Mouse (Mus musculus): ENCODE measurements around the gene Atf6b.

The Atf6b gene

GRCm38 (mm10) chr17:34627093-34627942, 19.6 kb upstream of the Atf6b start:
- DNase-seq = peak; percentile 81

- DNase-seq = peak; percentile 75
Measured at GRCm38 (mm10) chr17:34627943-34628643, 18.9 kb upstream of the Atf6b start, which contains the start of gene Ppt2. TSS of gene Ppt2 (minus strand) at chr17:34628510.

DNA sequence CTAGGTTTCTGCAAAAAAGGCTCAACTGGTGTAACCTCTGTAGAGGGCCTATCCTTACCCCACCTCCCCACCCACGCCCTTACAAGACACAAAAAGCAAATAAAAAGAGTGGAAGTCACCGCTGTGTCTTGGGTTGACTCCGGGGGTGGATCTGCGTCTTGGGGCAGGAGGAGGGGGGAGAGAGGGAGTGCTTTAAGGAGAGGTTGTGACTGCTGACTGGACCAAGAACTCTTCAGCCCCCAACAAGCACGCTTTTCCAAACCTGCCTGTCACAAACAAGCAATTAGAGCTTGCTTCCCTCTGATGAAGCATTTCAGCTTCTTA, 18.3 kb upstream of the Atf6b start:
- peak; percentile 57 for DNase-seq

- DNase-seq = peak; percentile 65
Measured at GRCm38 (mm10) chr17:34629221-34629751, 17.7 kb upstream of the Atf6b start, which contains the start of gene Prrt1. TSS of gene Prrt1 (plus strand) at chr17:34629533.

GRCm38 (mm10) chr17:34629796-34630603, 16.9 kb upstream of the Atf6b start:
- peak; percentile 83 for DNase-seq

DNA sequence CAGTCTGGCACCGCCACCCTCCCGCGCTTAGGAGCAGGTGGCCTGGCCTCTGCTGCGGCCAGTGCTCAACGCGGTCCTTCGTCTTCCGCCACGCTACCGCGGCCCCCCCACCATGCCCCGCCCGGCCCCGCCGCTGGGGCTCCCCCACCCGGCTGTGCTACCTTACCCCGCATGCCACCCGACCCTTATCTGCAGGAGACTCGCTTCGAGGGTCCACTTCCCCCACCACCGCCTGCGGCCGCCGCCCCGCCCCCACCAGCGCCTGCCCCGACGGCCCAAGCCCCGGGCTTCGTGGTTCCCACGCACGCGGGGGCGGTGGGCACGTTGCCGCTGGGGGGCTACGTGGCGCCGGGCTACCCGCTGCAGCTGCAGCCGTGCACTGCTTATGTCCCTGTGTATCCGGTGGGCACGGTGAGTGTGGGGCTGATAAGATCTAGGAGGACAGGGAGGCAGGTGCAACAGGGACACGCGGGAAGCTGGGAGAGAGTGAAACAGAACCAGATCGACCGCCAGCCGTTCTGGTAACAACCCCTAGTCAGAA, 16.1 kb upstream of the Atf6b start:
- DNase-seq = peak; percentile 77

GRCm38 (mm10) chr17:34631647-34632046, 15.3 kb upstream of the Atf6b start:
- DNase-seq = peak; percentile 38

DNA sequence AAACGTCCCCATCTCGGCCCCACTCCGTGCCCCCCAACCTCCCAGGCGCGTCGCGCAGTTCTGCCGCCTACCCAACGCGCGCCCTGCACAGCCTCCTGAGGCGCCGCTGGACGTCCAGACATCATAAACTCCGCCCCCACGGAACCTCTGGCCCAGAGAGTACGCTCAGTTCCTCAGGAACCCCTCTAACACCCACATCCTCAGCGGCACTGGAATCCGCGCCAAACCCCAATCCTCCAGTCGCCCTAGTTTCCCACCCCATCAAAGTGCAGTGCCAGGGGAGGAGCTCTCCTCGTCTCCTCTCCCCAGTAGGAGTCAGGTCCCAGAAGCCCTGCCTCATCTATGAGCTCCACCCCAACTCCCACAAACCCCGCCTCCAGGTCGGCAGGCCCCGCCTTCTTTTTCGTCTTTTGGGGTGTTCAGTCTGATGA, 14.7 kb upstream of the Atf6b start:
- peak; percentile 89 for DNase-seq

GRCm38 (mm10) chr17:34635671-34636070, 11.3 kb upstream of the Atf6b start:
- DNase-seq = no peak

DNA sequence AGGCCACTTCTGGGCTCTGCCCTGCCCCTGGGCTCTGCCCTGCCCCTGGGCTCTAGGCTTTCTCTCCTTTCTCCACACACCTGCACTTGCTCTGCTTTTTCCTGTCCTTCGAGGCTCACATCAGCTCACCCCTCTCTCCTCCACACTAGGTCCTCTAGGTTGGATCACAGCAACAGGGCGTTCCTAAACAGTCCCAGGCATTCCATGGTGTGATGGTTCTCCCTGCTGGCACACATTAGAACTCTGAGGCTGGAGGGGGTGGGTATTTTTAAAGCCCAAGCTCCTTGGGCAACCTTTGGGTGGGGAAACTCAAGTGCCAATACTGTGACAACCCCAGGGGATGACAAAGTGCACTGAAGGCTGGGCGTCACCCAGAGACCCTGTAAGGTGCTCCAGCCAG, 9.5 kb upstream of the Atf6b start:
- DNase-seq = no peak

DNA sequence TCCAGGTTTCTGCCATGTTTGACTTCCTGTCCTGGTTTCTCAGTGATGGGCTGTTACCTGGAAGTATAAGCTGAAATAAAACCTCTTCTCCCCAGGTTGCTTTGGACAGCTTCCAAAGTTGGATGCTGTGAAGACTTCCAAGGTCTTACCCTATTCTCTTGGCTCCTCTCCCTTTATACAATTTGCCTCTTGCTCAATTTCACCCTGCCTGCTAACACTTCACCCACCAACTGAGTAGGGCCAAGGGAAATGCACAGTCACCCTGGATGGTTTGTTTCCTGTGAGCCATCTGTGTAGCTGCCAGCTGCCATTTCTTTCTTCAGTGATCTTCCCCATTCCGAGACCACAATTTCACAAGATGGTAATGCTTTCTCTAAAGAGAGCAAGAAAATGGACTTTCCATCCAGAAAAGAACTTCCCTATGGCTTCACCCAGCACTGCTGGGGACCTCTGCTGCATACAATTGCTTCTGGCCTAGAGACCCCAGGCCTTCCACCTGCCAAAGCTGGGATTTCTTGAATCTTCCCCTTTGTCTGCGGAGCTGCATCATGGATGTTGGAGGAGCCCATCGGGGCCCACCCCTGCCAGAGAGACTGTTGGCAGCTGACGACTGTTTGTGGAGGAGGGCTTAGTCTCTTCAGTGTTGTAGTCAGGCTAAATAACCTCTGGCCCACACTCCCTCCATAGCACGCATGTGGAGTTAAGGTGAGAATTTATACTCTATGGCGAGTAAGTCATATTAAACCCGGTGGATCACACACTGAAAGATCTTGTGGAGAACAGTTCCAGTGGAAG, 7.3 kb upstream of the Atf6b start:
- DNase-seq = no peak

- DNase-seq = no peak
Measured at GRCm38 (mm10) chr17:34640778-34641601, 6.0 kb upstream of the Atf6b start.

- no peak for DNase-seq
Measured at GRCm38 (mm10) chr17:34641945-34642344, 5.0 kb upstream of the Atf6b start.

- no peak for DNase-seq
Measured at GRCm38 (mm10) chr17:34643379-34643778, 3.6 kb upstream of the Atf6b start.

- no peak for DNase-seq
Measured at GRCm38 (mm10) chr17:34643944-34644343, 3.0 kb upstream of the Atf6b start.

DNA sequence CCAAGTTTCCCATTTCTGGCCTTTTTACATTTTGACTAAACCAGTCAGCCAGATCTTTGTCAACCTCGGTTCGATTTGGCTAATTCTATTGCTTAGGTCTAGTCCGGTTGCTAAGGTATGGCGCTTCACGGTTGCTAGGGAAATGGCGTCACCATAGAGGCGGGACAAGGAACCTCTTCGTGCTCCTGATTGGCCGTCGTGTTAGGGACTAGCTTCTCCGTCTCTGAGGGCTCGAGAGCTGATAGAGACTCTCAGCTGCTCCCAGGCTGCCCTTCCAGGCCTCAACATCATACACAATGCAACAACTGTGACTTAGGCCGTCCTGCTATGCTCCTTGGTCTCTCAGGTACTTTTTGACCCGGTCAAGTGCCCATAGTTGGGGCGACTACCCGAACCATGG, 2.3 kb upstream of the Atf6b start, which contains the start of gene Fkbpl:
TSS of gene Fkbpl (plus strand) at position 157 of the 400 bp plus-strand sequence.
- DNase-seq = peak; percentile 97

DNA sequence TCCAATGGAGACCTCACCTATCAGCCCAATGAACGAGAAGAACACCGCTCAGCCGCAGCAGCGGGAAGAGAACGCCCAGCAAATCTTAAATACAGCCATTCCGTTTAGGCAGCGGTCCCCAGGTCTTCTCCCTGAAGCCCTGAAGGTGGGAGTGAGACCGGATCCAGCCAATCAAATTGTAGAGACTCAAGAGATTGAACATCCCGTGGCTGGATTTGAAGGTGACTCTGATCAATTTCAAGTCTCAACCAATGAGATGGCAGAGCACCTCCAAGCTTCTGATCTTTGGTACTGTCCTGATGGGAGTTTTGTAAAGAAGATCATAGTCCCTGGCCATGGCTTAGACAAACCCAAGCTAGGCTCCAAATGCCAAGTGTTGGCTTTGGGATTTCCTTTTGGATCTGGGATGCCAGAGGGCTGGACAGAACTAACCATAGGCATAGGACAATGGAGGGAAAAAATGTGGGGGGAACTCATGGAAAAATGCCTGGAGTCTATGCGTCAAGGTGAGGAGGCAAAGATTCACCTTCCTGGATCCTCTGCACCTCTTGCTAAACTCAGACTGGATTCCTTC, 1.6 kb upstream of the Atf6b start:
- no peak for DNase-seq

DNA sequence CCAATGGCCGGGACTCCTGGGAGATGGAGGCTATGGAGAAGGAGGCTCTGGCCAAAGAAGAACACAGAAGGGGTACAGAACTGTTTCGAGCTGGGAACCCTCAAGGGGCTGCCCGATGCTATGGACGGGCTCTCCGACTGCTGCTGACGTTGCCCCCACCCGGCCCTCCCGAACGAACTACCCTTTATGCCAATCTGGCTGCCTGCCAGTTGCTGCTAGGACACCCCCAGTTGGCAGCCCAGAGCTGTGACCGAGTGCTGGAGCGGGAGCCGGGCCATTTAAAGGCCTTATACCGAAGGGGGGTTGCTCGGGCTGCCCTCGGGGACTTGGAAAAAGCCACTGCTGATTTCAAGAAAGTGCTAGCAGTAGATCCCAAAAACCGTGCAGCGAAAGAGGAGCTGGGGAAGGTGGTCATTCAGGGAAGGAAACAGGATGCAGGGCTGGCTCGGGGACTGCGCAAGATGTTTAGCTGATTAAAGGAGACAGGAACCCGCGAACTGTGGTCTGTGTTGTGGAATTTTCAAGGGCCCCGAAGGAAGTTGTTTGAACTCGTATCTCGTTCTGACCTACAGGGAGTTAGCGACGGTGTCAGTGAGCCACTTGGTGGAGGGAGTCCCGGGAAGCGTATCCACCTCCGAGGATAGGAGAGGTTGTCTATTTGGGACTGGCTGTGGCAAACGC, 975 bp upstream of the Atf6b start:
- no peak for DNase-seq

- no peak for DNase-seq
Measured at GRCm38 (mm10) chr17:34648141-34648890, 1.4 kb downstream of the Atf6b start.
